Mouse (Mus musculus) retina, adult 2 months (tissue): ENCODE measurements around the gene Rasip1.
A peak's percentile ranks its signal among the peaks of the same experiment; 100 is the strongest.
"Not testable (repeated sequence)": the region's sequence is repeated elsewhere in the genome, so short reads cannot be mapped to it uniquely, and the experiment has no call there.

ENCODE experiments used
- DNase-seq: peaks from one replicate; pipeline ENCODE4 v3.0.0-alpha.2; 2012; ENCODE audit warnings: low read depth, low spot score

Rasip1 gene

GRCm38 (mm10) chr7:45644872-45645590 is 17.7 kb downstream of the Rasip1 start:
- no peak for DNase-seq

GRCm38 (mm10) chr7:45645591-45645971 is 18.3 kb downstream of the Rasip1 start:
- DNase-seq = no peak

- no peak for DNase-seq
Observed at GRCm38 (mm10) chr7:45646671-45647070, 19.4 kb downstream of the Rasip1 start.

- no peak for DNase-seq
Observed at GRCm38 (mm10) chr7:45649351-45649750, 22.1 kb downstream of the Rasip1 start.

- not testable (repeated sequence) for DNase-seq
Observed at GRCm38 (mm10) chr7:45650484-45650883, 23.2 kb downstream of the Rasip1 start.

GRCm38 (mm10) chr7:45654424-45655047 is 27.2 kb downstream of the Rasip1 start:
- DNase-seq = no peak

DNA sequence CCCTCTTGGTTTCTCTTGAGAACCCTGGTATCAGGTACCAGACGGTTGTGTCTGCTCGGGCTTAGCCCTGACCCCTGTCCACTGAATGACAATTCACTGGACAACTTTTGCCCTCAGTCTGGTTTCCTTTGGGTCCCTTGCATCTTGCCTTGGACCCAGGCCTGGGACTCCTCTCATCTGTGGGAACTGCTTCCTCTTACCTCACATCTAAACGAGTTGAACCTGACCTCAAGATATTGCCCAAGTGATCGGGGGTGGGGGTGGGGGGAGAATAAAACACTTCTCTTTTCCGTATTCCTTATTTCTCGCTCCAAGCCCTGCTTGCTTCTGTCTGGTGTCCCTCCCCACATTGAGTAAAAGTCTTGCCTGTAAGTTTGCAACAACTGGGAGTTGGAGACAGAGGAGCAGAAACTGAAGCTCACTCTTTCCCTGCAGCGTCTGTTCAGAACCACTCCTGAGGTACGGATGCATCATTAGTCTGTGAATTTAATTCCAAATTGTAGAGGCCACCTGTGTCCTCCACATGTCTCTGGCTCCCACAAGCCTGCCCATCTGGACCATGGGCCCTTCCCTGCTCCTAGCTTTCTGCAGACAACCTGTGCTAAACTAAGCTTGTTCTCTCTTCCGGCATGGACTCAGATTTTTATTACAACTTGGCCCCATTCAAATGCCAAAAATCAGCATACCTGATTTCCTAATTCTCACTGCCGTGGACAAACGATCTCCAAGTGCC is 33.6 kb downstream of the Rasip1 start:
- no peak for DNase-seq

DNA sequence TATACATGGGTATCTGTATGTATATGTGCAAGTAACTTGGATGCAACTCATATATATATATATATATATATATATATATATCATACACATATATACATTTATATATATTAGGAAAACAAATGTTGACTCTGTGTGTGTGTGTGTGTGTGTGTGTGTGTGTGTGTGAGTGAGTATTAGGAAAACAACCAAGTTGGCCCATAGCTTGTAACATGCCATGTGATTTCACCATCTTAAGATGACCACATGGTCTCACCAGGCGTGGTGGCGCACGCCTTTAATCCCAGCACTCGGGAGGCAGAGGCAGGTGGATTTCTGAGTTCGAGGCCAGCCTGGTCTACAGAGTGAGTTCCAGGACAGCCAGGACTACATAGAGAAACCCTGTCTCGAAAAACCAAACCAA is 34.4 kb downstream of the Rasip1 start:
- not testable (repeated sequence) for DNase-seq

GRCm38 (mm10) chr7:45665303-45666138 is 38.2 kb downstream of the Rasip1 start:
- no peak for DNase-seq

- no peak for DNase-seq
Observed at GRCm38 (mm10) chr7:45666161-45666560, 38.9 kb downstream of the Rasip1 start, which contains the start of gene Fut2. Fut2 (minus strand) TSS chr7:45666394.

DNA sequence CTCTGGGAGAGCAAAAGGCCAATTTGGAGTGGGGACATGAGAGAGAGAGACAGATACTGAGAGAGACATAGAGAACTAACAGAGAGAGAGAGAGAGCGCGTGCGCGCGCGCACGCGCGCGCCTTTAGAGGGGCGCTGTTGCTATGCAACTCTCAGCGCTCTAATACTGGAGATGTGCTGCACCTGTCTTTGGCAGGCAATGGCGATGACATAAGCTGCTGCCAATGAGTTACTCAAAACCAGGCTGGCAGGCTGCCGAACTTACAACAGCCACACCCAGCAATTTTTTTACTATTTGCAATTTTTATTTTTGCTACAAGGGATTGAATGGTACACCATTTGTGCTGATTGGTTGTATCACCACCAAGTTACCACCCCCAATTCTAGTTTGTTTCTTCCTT is 40.5 kb downstream of the Rasip1 start:
- no peak for DNase-seq

DNA sequence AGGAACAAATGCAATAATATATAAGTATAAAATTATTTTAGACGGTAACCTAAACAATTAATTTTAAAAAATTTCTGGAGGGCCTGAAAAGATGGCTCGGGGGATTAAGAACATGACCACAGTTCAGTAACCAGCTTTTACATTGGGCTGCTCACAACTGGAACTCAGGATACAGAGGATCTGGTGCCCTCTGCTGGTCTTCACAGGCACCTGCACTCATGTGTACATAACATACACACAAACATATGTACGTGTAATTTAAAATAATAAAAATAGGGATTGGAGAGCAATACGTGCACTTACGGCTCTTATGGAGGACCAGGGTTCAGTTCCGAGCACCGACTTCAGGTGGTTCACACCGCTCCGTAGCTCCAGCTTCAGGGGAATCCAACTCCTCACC is 41.6 kb downstream of the Rasip1 start:
- DNase-seq = no peak

DNA sequence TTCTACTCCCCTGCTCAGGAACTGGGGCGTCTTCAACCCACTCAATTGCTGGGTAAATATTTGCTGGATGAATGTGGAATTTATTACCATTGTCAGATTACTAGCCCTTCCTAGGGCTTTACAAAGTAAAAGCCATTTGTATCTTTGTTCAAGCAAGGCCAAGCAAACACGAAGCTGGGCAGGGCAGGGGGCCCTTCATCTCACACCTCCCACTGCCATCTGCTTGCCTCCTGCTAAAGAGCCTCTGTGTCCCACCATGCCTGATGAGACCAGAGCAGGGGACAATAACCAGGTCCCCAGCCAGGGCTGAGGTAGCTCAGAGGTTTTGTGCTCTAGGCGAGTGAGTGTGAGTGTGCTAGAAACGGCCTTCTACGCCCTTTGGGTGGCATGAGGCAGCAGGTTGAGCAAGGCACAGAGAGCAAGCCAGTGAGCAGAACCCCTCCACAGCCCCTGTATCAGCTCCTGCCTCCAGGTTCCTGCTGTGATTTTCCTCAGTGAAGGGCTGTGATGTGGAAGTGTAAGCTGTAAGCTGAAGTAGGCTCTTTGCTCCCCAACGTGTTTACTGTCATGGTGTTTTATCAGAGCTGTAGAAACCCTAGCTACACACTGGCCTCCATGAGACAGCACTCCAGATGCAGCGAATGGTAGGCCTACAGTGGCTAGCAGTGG is 50.5 kb downstream of the Rasip1 start:
- DNase-seq = no peak

DNA sequence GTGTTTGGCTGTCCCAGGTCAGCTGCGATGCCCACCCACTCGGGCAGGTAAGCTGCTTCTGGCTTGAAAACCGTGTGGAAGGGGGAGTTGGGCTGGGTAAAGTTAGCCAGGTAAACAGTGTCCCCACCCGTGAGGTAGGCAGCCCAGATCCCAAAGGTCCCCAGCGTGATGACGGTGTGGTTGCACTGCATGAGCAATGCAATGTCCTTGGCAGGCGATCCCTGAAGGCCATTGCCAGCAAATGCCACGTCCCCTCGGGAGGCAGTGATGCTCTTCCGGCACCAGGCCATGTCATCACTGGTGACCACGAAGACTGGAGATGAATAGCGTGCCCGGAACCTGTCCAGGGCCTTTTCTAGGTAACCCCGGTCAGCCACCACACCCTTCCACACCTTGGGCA is 51.2 kb downstream of the Rasip1 start:
- DNase-seq = no peak

GRCm38 (mm10) chr7:45679966-45680621 is 52.8 kb downstream of the Rasip1 start:
- DNase-seq = no peak

DNA sequence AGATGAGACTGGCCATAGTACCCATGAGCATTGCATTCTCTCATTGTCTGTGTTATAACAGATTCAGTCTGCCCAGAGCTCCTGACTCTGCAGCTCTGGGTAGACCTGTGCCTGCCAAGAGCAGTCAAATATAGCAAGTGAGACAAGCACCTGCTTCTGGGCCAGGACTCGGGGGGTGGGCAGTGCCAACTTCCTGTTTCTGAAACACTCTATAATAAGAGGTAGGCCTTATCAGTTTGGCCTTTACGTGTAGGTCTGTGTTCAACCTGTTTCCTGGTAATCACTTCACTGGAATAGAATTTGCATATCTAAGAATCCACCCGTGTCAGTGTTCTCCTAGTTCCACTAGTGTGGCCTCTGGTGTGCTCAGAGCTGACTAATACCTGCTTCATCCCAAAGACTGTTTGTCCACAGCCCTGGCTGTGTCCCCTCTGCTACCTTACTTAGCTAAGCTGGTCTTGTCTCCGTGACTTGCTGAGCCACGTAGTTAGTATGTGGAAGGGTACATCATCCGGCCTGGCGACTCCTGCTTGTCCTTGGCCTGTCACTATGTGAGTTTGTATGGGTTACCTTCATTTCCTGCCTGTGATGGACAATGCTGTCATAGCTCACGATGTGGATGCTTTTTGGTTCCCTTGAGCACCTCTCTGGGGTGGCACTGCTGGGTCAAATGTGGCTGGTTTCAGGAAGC is 53.9 kb downstream of the Rasip1 start:
- no peak for DNase-seq

DNA sequence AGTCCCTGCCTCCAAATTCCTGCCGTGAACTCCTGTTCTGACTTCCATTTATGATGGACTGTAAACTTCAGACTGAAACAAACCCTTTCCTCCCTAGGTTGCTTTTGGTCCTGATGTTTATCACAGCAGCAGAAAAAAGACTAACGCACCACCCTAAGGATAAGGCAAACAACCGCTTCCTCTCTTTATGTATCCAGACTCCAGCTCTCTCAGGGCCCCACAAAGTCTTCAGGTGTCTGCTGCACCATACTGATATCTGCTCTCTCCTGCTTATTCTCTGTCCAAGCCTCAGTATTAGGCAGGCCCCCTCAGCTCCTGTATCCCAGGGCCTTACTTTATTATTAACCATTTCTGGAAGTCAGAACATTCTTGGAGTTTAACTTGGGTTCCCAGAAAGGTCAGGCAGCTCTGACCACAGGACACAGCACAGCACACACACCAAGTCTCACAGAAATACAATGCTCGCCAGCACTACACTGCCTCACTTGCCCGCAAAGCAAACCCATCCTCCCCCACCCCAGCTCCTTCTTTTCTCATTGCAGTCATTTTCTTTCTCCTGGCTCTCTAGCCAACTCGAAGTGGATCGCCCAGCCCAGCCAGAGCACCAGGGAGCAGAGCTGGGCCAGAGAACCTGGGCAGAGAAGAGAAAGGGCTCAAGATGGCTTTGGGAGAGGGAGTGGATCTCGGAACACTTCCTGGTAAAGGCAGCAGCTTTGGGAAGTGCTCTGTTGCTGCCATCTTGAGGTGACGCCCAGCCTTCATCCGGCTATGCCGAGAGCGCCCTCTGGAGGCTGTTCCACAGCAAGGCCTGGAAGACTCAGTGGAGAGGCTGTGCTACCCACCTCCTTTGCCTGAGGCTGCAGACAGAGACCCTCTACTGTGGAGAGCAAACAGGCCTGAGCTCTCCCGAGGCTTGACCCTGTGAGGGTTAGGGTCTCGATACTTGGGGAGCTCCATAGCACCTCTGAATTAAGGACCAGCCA is 55.1 kb downstream of the Rasip1 start:
- DNase-seq = peak; percentile 63

DNA sequence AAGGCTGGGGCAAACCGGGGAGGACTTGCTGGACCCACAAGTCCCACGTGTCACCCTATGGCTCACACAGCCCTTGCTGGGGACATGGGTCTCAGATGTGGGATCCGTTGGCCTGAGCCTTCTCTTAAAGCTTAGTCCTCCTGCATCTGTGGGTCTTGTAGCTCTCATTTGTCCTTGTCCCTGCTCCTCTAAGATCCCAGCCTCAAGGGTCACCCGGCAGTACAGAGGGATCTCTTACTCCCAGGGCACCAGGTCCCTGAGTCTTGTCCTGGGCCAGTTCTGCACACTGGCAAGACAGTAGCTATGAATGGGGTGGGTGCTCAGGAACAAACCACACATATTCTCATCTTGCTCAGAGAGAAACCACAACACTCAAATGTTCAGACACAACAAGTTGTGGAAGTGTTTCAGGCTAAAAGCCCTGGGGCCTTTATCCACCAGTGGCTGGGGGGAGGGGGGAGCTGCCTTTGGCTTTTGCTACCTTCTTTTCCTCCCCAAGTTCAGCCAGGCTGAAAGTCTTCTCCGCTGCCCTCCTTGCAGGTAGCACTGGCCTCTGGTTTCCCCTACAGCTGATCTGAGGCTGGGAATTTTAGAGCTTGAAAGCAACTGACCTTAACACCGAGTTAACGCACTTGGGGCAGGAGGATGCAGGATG is 56.2 kb downstream of the Rasip1 start, which contains the start of gene Ntn5:
Gene Ntn5 (plus strand): TSS at position 627 of the 655 bp plus-strand sequence.
- no peak for DNase-seq
